Mouse (Mus musculus): ENCODE data around the gene Sirt7.

GRCm38 (mm10) chr11:120641869-120642268, 16.8 kb upstream of the Sirt7 start:
- TF ChIP-seq CTCF (IDR thresholded peaks at IDR 0.05) (no peak), POLR2A (IDR thresholded peaks at IDR 0.05; ENCODE audit: insufficient read depth, low read depth, low read length) (no peak), EP300 (IDR thresholded peaks at IDR 0.05; ENCODE audit: insufficient read depth, low read depth, low read length) (no peak)

All from heart, adult 2 months (tissue).